Comparison of ENCODE assay signal across 16 mouse cellular contexts in genomic region chr1:91490322-91490721, GRCm38 (mm10). TPM values are rescaled to one million over a fixed set of nuclear protein-coding genes. Genes with fewer than 3 reads are reported as not detected.
A peak's percentile ranks its signal among the peaks of the same experiment; 100 is the strongest.
DNase-seq lines count a peak whose midpoint lies in the region; ATAC-seq lines count a peak whose summit lies in the region.
"Had no signal": no experiment of that assay in that cellular context is flagged by ENCODE, and none has a peak within 500 bp of the region (broad histone marks: within the 10 kb centered on the region; RNA-seq: fewer than 3 reads in every experiment).

No protein-coding gene starts in this region.

- peaks cover 8% of the 10 kb centered on the region for H3K4me1 ChIP-seq in stomach, embryonic 15.5 days

- WGBS in stomach, embryonic 15.5 days, result 44% methylated on average over 1 of the region's 1 CpGs

- H3K36me3 ChIP-seq in stomach, embryonic 15.5 days, result no peaks in the 10 kb centered on the region
- H3K36me3 ChIP-seq: heart, embryonic 12.5 days; limb, embryonic 13.5 days had no signal

- peak; percentile 51; the same call in 1 of the 2 replicates for ATAC-seq in stomach, embryonic 15.5 days (ENCODE audit: insufficient read depth, low FRiP score, low read depth)
- no peak for ATAC-seq in frontal cortex, adult (ENCODE audit: low TSS enrichment)
- ATAC-seq: hindbrain, postnatal 0 days had no signal

- no peak overlapping the region for H3K4me2 ChIP-seq in stomach, embryonic 15.5 days
- H3K4me2 ChIP-seq: heart, embryonic 12.5 days; limb, embryonic 13.5 days had no signal

- no peak overlapping the region for H3K9ac ChIP-seq in stomach, embryonic 15.5 days
- H3K9ac ChIP-seq: heart, embryonic 12.5 days; limb, embryonic 13.5 days had no signal

- intact Hi-C loops in left cerebral cortex, postnatal 4 days (cut with DNase I), result no loop called here

- H3K9me3 ChIP-seq in stomach, embryonic 15.5 days, result no peaks in the 10 kb centered on the region
- H3K9me3 ChIP-seq: heart, embryonic 12.5 days; limb, embryonic 13.5 days had no signal

- H3K4me3 ChIP-seq in stomach, embryonic 15.5 days (replicated peaks), result no peak overlapping the region
- H3K4me3 ChIP-seq: heart, embryonic 12.5 days; limb, embryonic 13.5 days had no signal

- H3K27me3 ChIP-seq in stomach, embryonic 15.5 days (replicated peaks), result no peaks in the 10 kb centered on the region
- H3K27me3 ChIP-seq: heart, embryonic 12.5 days had no signal

- peak; percentile 28 to 63 for DNase-seq in lung, adult 18-20 months
- no peak for DNase-seq in lung, postnatal 4 days
- peak; percentile 79 for DNase-seq in NIH3T3 (ENCODE audit: low read depth)
- DNase-seq in kidney, postnatal 10 days, result peak; percentile 43
- DNase-seq in left cerebral cortex, postnatal 4 days, result no peak
- DNase-seq: cerebellum, adult 11-12 months; cerebellum, postnatal 36 days; heart, postnatal 4 days; midbrain, embryonic 14.5 days; right cerebral cortex, postnatal 14 days; thymus, adult 18-20 months had no signal

- H3K27ac ChIP-seq in stomach, embryonic 15.5 days, result peak overlapping the region; percentile 21; the same call in 1 of the 2 replicates
- H3K27ac ChIP-seq: hindbrain, postnatal 0 days; limb, embryonic 13.5 days had no signal

RNA-seq across cellular contexts. Expression of gene Traf3ip1, which starts 4.1 kb away (rescaled TPM):
- 7.8 and 8.4 TPM in 2 replicates for polyA plus RNA-seq in stomach, embryonic 15.5 days (2015; fragmentation: Nextera tagmentation; extraction: Ambion mirVana)
- total RNA-seq in left cerebral cortex, postnatal 4 days (2021), result 10 to 100 TPM; 15.4 to 16.1 TPM

RNA-seq across cellular contexts. Expression of gene Per2, which starts 31.2 kb away (rescaled TPM):
- 5.4 and 6.5 TPM in 2 replicates for polyA plus RNA-seq in stomach, embryonic 15.5 days (2015; fragmentation: Nextera tagmentation; extraction: Ambion mirVana)
- total RNA-seq in left cerebral cortex, postnatal 4 days (2021), result 10 to 100 TPM in 1 of 2 experiments, 1 to 10 TPM in 1; 8.4 to 10.7 TPM

RNA-seq across cellular contexts. Expression of gene Asb1, which starts 50.0 kb away (rescaled TPM):
- polyA plus RNA-seq in stomach, embryonic 15.5 days (2015; fragmentation: Nextera tagmentation; extraction: Ambion mirVana), result 4.3 and 6.3 TPM in 2 replicates
- 10 to 100 TPM; 30.4 to 34.6 TPM for total RNA-seq in left cerebral cortex, postnatal 4 days (2021)

Comparison
In these comparisons a context has a peak if more than half of its experiments do, and no peak if none do; other contexts are left out.
1. DNase-seq: peak in lung, adult 18-20 months (2 of 2), NIH3T3 (single experiment) and kidney, postnatal 10 days (single experiment); none in lung, postnatal 4 days (0 of 2) and left cerebral cortex, postnatal 4 days (single experiment).